Mouse (Mus musculus) hindbrain, embryonic 14.5 days (tissue): Measurements from ENCODE around the gene Zfp319. TPM values are rescaled to one million over a fixed set of nuclear protein-coding genes. Genes with fewer than 3 reads are reported as not detected.
A peak's percentile ranks its signal among the peaks of the same experiment; 100 is the strongest.

ENCODE experiments used
- ATAC-seq: fragments of 200-750 bp; cut with Nextera tagmentation; 2 replicates; pipeline ENCODE4 v1.8.0; 2017; ENCODE audit warnings: moderate number of reproducible peaks, mild to moderate bottlenecking, moderate TSS enrichment, moderate library complexity; ENCODE audit not compliant: low FRiP score
- DNase-seq: peaks from one replicate; pipeline ENCODE4 v3.0.0-alpha.2; 2015; ENCODE audit warnings: low spot score
- H3K27ac ChIP-seq: fragments of 300-500 bp; sonication (generic); 2 replicates; pipeline ENCODE4 v1.5.1; 2014; ENCODE audit warnings: mild to moderate bottlenecking, moderate library complexity
- H3K27me3 ChIP-seq: fragments of 300-500 bp; sonication (generic); 2 replicates; pipeline ENCODE4 v1.6.1; 2014; ENCODE audit warnings: mild to moderate bottlenecking, low read length, mixed read lengths; ENCODE audit not compliant: control insufficient read depth, insufficient read depth
- H3K36me3 ChIP-seq: fragments of 300-500 bp; sonication (generic); replicated peaks from 2 replicates; pipeline ENCODE4 v1.6.1; 2014; ENCODE audit not compliant: control insufficient read depth, insufficient read depth
- H3K4me1 ChIP-seq: fragments of 300-500 bp; sonication (generic); replicated peaks from 2 replicates; pipeline ENCODE4 v1.6.1; 2014; ENCODE audit warnings: antibody characterized with exemption, low read length, mixed read lengths; ENCODE audit not compliant: control insufficient read depth, insufficient read depth
- H3K4me2 ChIP-seq: fragments of 300-500 bp; sonication (generic); replicated peaks from 2 replicates; pipeline ENCODE4 v1.6.1; 2014; ENCODE audit warnings: mild to moderate bottlenecking, moderate library complexity
- H3K4me3 ChIP-seq: fragments of 300-500 bp; sonication (generic); replicated peaks from 2 replicates; pipeline ENCODE4 v1.5.1; 2014; ENCODE audit warnings: mild to moderate bottlenecking, low read length
- H3K9ac ChIP-seq: fragments of 300-500 bp; sonication (generic); 2 replicates; pipeline ENCODE4 v1.6.1; 2014
- H3K9me3 ChIP-seq: fragments of 300-500 bp; sonication (generic); 2 replicates; pipeline ENCODE4 v1.6.1; 2016; ENCODE audit warnings: low read length; ENCODE audit not compliant: control insufficient read depth
- WGBS: fragments of 180-500 bp; shearing (Covaris S2); extraction: QIAGEN DNeasy Blood & Tissue Kit; methylation state at CpG from one replicate; pipeline ENCODE4 v1.1.7; 2014; 5-methylcytosine and 5-hydroxymethylcytosine counted together
- polyA plus RNA-seq: library from polyadenylated mRNA; unstranded; fragments of >200 nt; fragmentation: Nextera tagmentation; extraction: Ambion mirVana; gene quantifications from 2 replicates; pipeline ENCODE4 v1.2.1, GENCODE M21; 2014

Gene Zfp319
- polyA plus RNA-seq, 1 experiment from 2014 or later, result 15.9 TPM

DNA sequence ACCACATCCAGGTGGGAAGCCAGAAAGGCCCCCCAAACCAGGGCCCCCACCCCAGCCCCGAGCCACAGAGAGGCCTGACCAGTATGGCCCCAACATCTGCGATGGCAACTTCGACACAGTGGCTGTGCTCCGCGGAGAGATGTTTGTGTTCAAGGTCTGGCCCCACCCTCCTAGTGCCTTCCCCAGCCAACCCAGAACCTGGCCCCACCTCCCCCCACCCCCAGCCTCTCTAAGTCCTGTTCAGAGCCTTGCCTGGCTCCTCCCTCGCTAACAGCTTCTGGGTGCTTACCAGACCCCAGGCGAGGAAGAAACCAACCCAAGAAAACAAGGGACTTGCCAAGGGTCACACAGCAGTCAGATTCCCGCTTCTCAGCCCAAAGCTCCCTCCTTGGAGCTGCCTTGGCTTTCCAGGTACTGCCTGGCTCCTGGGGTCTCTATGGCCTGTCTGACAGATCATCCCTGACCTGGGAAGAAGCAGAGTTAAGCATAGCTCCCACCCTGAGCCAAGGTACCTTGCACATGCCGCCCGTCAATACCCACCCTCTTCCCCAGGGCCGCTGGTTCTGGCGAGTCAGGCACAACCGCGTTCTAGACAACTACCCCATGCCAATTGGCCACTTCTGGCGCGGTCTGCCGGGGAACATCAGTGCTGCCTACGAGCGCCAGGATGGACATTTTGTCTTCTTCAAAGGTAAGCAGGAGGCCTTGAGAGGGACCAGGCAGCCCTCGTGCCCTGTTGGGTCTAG, 38.0 kb upstream of the Zfp319 start:
- WGBS, result 60% methylated on average over 20 of the region's 20 CpGs
- no peak overlapping the region for H3K4me2 ChIP-seq
- ATAC-seq, result no peak

DNA sequence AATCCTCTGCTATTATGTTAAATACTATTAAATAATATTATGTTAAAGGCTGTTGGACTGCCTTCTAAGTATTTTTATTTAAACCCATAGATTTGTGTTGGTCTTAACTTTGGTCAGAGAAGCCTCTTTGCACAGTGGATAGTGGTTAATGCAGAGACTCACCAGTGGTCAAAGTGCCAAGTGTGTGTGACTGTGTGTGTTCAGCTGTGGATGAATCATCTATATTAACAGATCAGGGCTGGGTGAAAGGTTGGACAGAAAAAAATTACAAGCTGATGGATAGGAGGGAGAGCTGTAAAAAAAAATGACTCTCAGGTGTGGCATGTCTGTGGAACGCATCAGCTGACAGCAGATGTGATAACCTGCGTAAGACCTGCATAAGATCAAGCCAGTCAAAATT, 32.1 kb upstream of the Zfp319 start:
- Histone ChIP-seq H3K27me3 (no peaks in the 10 kb centered on the region), H3K27ac (no peak overlapping the region), H3K9ac (no peak overlapping the region), H3K36me3 (peaks cover 24% of the 10 kb centered on the region), H3K4me1 (peaks cover 24% of the 10 kb centered on the region), H3K4me2 (no peak overlapping the region), H3K9me3 (no peaks in the 10 kb centered on the region; the same call in 1 of the 2 replicates), H3K4me3 (no peak overlapping the region)
- ATAC-seq (no peak), DNase-seq (no peak)
- WGBS, result 100% methylated on average over 2 of the region's 2 CpGs

More for the DNA sequence above, 38.0 kb upstream of the Zfp319 start:
- H3K4me3 ChIP-seq, result no peak overlapping the region
- H3K27me3 ChIP-seq, result no peaks in the 10 kb centered on the region
- H3K27ac ChIP-seq, result no peak overlapping the region
- DNase-seq, result no peak
- H3K36me3 ChIP-seq, result peaks cover 66% of the 10 kb centered on the region
- no peaks in the 10 kb centered on the region for H3K4me1 ChIP-seq
- H3K9me3 ChIP-seq, result no peaks in the 10 kb centered on the region
- no peak overlapping the region for H3K9ac ChIP-seq

DNA sequence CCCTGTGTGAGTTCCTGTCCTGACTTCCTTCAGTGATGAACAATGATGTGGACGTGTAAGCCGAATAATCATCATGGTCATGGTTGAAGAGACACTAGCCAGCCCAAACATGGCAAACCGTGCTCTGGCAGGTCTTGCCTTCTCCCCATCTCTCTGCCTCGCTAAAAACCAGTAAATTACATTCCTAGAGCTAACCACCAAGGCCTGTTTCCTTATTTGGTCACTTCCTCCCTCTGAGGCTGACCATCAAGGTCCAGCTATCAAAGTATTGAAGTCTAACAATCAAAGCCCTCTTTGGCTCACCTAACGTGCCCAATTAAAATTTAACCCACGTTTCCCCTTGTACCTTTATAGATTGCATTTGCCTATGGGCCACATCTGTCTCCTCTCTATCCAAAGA, 30.5 kb upstream of the Zfp319 start:
- Histone ChIP-seq H3K4me3 (no peak overlapping the region), H3K27ac (no peak overlapping the region), H3K4me1 (peaks cover 31% of the 10 kb centered on the region), H3K9ac (no peak overlapping the region), H3K27me3 (no peaks in the 10 kb centered on the region), H3K4me2 (no peak overlapping the region), H3K9me3 (no peaks in the 10 kb centered on the region; the same call in 1 of the 2 replicates), H3K36me3 (peaks cover 10% of the 10 kb centered on the region; the same call in 1 of the 2 replicates)
- no peak for ATAC-seq
- DNase-seq, result no peak
- WGBS, result 76% methylated on average over 6 of the region's 6 CpGs

DNA sequence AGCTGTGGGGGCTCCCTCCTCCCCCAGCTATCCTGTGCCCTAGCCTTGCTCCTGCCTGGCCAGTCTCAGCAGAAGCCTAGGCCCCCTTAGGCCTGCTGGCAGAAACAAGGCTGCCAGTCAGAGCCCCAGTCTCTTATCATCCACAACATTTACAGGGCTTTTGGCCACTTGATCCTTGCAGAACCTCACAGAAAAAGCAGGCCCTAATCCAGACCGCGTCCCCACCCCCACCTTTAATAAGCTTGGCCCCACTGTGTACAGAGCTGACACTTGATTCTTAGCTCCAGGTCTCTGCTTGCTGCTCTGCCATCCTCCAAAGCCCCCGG, 29.2 kb upstream of the Zfp319 start:
- 84% methylated on average over 3 of the region's 3 CpGs for WGBS

DNA sequence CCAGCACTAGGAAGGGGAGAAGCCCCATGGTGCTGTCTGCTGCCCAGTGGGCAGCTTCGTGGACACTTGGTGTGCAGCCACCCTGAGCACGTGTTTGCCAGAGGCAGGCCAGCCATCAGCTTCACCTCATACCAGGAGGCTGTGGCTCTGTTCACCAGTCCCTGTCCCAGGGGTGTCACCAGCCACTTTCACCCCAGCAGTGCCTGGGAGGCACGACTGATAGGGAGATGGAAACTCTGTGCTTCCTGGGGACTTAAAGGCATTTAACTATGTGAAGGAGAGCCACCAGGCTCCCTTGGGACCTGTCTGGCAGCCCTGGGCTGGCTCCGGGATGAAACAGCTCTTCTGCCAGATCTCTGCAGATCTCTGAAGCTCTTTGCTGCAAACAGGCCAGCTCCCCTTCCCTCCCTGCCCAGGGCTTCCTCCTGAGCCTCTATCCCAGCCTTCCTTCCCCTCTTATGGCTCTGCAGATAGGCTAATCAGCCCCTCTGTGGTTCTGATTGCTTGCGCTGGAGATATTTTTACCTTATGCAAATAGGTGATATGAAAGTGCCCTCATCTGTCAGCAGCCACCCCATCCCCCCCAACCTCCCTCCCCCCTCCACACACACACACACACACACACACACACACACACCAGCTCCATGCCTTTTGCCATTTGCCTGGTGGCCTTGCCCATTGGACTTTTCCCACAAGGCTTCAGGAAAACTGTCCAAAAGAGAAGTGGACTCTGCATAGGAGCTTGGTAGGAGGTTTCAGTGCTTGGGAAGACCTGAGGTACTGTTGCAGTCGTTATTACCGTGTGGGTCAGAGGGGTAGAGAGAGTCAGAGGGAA, 28.6 kb upstream of the Zfp319 start:
- DNase-seq, result no peak
- H3K4me2 ChIP-seq, result no peak overlapping the region
- WGBS, result 38% methylated on average over 7 of the region's 7 CpGs
- no peaks in the 10 kb centered on the region; the same call in 1 of the 2 replicates for H3K9me3 ChIP-seq
- ATAC-seq, result peak; percentile 39; the same call in 1 of the 2 replicates
- no peaks in the 10 kb centered on the region for H3K27me3 ChIP-seq
- H3K4me1 ChIP-seq, result peaks cover 39% of the 10 kb centered on the region
- H3K36me3 ChIP-seq, result no peaks in the 10 kb centered on the region
- H3K4me3 ChIP-seq, result no peak overlapping the region
- 0 out of 2 replicates have a peak overlapping the region, but pooled peaks have one; percentile 24 for H3K27ac ChIP-seq
- H3K9ac ChIP-seq, result no peak overlapping the region; the same call in 1 of the 2 replicates

More for the DNA sequence above, 29.2 kb upstream of the Zfp319 start:
- DNase-seq (no peak), ATAC-seq (no peak)
- H3K4me3 ChIP-seq, result no peak overlapping the region
- no peak overlapping the region for H3K4me2 ChIP-seq
- H3K4me1 ChIP-seq, result peaks cover 39% of the 10 kb centered on the region
- no peaks in the 10 kb centered on the region; the same call in 1 of the 2 replicates for H3K9me3 ChIP-seq
- H3K27me3 ChIP-seq, result no peaks in the 10 kb centered on the region
- H3K9ac ChIP-seq, result no peak overlapping the region
- no peak overlapping the region for H3K27ac ChIP-seq
- peaks cover 3% of the 10 kb centered on the region; the same call in 1 of the 2 replicates for H3K36me3 ChIP-seq

DNA sequence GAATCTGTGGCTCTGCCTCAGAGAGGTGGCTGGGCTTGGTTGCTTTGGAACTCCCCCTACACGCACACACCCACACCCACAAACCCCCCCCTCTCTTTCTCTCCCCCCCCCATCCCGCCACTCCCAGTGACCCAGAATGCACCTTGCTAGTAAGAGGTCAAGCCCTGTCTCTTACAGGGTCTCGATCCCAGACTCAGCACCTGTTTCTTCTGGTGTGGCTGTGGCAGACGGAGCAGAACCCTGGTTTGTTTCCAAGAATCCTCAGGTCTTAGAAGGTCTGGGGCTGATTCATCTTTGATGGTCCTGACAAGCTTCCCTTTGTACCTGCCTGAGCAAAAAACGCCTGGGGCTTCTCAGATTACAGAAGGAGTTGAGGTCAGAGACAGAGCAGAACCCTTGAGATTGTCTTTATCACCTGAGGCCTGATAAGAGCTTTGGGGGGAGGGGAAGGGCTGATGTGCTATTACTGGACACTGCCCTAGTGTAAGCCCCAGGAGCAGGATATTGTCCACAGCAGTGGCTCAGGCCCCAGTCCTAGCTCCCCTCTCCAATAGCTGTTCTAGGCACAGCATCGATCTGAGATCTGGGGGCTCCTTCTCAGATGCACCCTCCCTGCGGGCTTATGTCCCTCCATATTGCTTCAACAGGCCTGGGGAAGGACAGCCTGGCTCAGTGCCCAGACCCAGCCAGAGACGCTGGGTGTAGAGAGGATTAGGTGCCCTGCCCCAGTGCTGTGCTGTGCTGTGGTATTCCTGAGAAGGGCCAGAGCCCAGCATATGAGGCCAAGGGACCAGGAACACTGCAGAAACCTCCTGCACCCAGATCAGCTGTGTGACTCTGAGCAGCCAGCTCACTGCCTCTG, 27.0 kb upstream of the Zfp319 start:
- Histone ChIP-seq H3K4me2 (no peak overlapping the region), H3K4me3 (no peak overlapping the region), H3K9ac (no peak overlapping the region), H3K9me3 (no peaks in the 10 kb centered on the region), H3K27ac (no peak overlapping the region), H3K27me3 (no peaks in the 10 kb centered on the region), H3K36me3 (no peaks in the 10 kb centered on the region), H3K4me1 (peaks cover 53% of the 10 kb centered on the region)
- 55% methylated on average over 8 of the region's 8 CpGs for whole genome bisulfite sequencing
- ATAC-seq, result no peak
- DNase-seq, result no peak

DNA sequence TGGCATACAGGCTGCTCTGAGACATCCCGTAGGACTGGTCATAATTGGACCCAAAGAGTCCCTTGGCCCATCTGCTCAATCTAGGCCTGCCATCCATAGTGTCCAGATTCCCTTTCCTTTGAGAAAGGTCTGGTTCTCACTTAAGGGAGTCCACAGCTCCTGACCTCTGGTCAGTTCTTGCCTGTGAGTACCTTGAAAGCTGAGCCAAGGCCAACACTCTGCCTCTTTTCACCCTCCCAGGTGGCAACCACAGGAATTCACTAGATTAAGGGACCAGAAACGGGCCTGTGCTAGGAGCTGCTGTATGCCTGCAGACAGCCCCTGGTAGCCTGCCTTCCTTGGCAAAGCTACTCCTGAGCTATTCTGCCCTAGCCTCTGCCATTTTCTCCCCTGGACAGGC, 22.9 kb upstream of the Zfp319 start:
- Histone ChIP-seq H3K9ac (0 out of 2 replicates have a peak overlapping the region, but pooled peaks have one; percentile 88), H3K36me3 (no peaks in the 10 kb centered on the region), H3K27me3 (no peaks in the 10 kb centered on the region), H3K4me1 (peaks cover 42% of the 10 kb centered on the region), H3K9me3 (no peaks in the 10 kb centered on the region), H3K4me2 (peak overlapping the region; percentile 96), H3K27ac (no peak overlapping the region), H3K4me3 (peak overlapping the region; percentile 93; the same call in 1 of the 2 replicates)
- 75% methylated on average over 2 of the region's 2 CpGs for WGBS
- DNase-seq (no peak), ATAC-seq (no peak)

DNA sequence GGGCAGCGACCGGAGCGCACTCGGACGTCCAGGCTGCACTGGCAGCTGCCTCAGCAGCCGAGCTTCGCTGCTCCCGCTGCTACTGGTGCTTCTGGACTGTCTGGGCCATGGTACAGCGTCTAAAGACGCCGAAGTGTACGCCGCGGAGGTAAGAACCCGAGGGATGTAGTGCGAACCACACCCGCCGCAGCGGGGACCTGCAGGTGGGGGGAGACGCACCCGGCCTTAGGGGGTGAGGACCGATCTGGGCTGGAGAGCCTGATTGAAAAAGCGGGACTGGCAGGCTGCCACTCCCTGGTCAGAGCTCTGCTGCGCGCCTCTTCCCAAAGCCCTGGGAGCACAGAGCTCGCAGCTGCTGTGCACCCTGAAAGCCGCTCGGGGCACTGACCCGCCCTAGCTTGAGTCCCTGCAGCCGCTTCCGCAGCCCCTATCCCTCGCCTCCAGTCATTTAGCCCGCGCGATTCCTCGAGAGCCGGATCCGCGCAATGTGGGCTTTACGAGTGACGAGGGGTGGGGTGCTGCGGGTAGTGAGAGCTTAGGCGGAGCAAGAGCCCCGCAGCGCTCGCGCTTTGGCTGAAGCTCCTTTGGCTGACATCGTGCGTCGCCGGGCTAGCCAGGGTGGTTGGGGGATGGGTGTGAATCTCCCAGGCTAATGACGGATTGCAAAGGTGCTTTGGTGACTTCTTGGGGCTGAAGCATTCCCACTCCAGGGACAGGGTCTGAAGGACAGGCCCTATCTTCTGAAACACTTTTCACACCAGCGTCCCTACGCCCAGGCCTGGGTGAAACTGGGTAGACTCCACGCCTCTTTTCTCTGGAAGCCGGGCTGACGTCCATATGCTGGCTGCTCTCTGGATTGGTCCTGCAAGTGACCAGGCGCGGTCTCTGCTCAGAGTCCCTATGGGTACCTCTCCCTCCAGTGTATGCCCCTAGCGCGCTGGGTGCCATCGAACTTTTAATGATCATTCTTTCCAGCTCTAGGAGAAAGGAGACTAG, 21.4 kb upstream of the Zfp319 start:
- Histone ChIP-seq H3K9me3 (no peaks in the 10 kb centered on the region), H3K4me3 (peak overlapping the region; percentile 93), H3K36me3 (no peaks in the 10 kb centered on the region), H3K27ac (peak overlapping the region; percentile 88), H3K9ac (peak overlapping the region; percentile 88), H3K4me1 (peaks cover 43% of the 10 kb centered on the region), H3K27me3 (no peaks in the 10 kb centered on the region), H3K4me2 (peak overlapping the region; percentile 96)
- DNase-seq (peak; percentile 62), ATAC-seq (peak; percentile 39)
- WGBS, result 2% methylated on average over 61 of the region's 62 CpGs
